Mouse (Mus musculus): ENCODE measurements around the gene Ly6g6c. TPM values are rescaled to one million over a fixed set of nuclear protein-coding genes. Genes with fewer than 3 reads are reported as not detected.
A peak's percentile ranks its signal among the peaks of the same experiment; 100 is the strongest.

The Ly6g6c gene
- 0.42 and 0.50 TPM in 2 replicates for polyA plus RNA-seq (2012; rRNA removed)

DNA sequence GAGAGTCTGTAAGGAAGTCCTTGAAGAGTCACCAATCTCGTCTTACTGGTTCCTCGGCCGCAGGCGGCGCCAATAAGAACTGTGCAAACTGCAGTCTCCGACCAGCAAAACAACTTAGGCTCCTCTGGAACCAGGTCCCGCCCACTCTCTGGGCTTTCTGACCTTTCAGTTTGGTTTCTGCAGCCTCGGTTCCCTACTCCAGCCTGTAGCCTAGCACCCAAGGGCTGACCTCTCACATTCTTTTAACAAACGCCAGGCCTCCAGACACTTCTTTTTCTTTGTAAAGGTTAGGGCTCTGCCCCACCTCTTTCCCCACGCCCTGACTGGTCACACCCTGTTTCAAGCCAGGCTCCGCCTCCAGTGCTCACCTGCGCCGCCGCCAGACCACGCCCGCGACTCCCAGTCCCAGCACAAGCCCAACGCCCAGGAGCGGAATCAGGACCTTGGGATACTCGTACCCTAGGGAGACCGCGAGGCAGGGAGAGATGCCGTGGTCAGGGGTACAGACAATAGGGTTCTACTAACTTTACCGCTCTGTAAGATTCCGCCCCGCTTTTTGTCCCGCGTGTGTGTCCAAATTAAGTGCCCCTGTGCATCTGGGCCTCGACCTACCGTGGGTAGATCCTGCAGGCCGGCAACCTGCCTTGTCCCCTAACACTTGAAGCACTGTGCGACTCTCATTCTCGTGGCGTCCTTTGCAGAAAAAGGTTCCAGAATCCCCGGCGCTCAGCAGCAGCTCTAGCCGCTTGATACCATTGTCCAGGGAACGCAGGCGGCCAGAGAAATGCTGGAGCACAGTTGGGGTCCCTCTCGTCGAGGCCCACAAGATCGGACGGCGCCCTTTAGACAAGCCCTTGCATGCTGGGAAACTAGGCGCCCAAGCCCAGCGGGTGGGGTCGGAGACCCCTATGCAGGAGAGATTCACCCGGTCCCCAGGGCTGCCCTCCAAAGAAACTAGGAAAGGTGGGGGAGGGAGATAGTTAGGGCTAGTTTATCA is at the start of gene Ly6g6c:
Gene Ly6g6c, plus strand, starts transcription at position 438 of the 997 bp plus-strand sequence.
- TF ChIP-seq POLR2A (IDR thresholded peaks at IDR 0.05; ENCODE audit: borderline replicate concordance, extremely low read depth, insufficient read depth, insufficient read length, poor library complexity, severe bottlenecking) (no peak), CTCF (IDR thresholded peaks at IDR 0.05; ENCODE audit: borderline replicate concordance, extremely low read depth, insufficient read depth, insufficient read length) (no peak)
- no peak for DNase-seq (ENCODE audit: low read depth)

- TF ChIP-seq POLR2A (IDR thresholded peaks at IDR 0.05; ENCODE audit: borderline replicate concordance, extremely low read depth, insufficient read depth, insufficient read length, poor library complexity, severe bottlenecking) (no peak), CTCF (IDR thresholded peaks at IDR 0.05; ENCODE audit: borderline replicate concordance, extremely low read depth, insufficient read depth, insufficient read length) (no peak)
Measured at GRCm38 (mm10) chr17:35016376-35016775, 48.8 kb upstream of the Ly6g6c start, which contains the start of gene Vwa7. TSS of gene Vwa7 (plus strand) at chr17:35016579.

GRCm38 (mm10) chr17:35016791-35017705 is 48.1 kb upstream of the Ly6g6c start:
- TF ChIP-seq POLR2A (IDR thresholded peaks at IDR 0.05; ENCODE audit: borderline replicate concordance, extremely low read depth, insufficient read depth, insufficient read length, poor library complexity, severe bottlenecking) (no peak), CTCF (IDR thresholded peaks at IDR 0.05; ENCODE audit: borderline replicate concordance, extremely low read depth, insufficient read depth, insufficient read length) (no peak)
- no peak for DNase-seq (ENCODE audit: low read depth)

More at GRCm38 (mm10) chr17:35016376-35016775, 48.8 kb upstream of the Ly6g6c start, which contains the start of gene Vwa7:
- peak; percentile 79 for DNase-seq (ENCODE audit: low read depth)

DNA sequence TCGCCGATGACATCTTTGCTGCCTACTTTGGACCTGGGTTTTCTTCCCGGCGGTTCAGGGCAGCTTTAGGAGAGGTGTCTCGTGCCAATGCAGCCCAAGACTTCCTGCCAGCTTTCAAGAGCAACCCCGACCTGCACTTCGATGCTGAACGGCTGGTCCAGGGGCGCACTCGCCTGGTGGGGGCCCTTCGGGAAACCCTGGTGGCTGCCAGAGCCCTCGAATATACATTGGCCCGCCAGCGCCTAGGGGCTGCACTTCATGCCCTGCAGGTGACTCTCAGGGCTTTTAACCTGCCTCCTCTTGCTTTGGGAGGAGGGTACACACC is 47.5 kb upstream of the Ly6g6c start:
- TF ChIP-seq POLR2A (IDR thresholded peaks at IDR 0.05; ENCODE audit: borderline replicate concordance, extremely low read depth, insufficient read depth, insufficient read length, poor library complexity, severe bottlenecking) (no peak), CTCF (IDR thresholded peaks at IDR 0.05; ENCODE audit: borderline replicate concordance, extremely low read depth, insufficient read depth, insufficient read length) (no peak)
- DNase-seq (ENCODE audit: low read depth), result no peak

GRCm38 (mm10) chr17:35018171-35018570 is 47.0 kb upstream of the Ly6g6c start:
- no peak for DNase-seq (ENCODE audit: low read depth)
- TF ChIP-seq POLR2A (IDR thresholded peaks at IDR 0.05; ENCODE audit: borderline replicate concordance, extremely low read depth, insufficient read depth, insufficient read length, poor library complexity, severe bottlenecking) (no peak), CTCF (IDR thresholded peaks at IDR 0.05; ENCODE audit: borderline replicate concordance, extremely low read depth, insufficient read depth, insufficient read length) (no peak)

GRCm38 (mm10) chr17:35019894-35020293 is 45.3 kb upstream of the Ly6g6c start:
- no peak for TF ChIP-seq CTCF (IDR thresholded peaks at IDR 0.05; ENCODE audit: borderline replicate concordance, extremely low read depth, insufficient read depth, insufficient read length)
- TF ChIP-seq POLR2A (IDR thresholded peaks at IDR 0.05; ENCODE audit: borderline replicate concordance, extremely low read depth, insufficient read depth, insufficient read length, poor library complexity, severe bottlenecking), result no peak
- no peak for DNase-seq (ENCODE audit: low read depth)

DNA sequence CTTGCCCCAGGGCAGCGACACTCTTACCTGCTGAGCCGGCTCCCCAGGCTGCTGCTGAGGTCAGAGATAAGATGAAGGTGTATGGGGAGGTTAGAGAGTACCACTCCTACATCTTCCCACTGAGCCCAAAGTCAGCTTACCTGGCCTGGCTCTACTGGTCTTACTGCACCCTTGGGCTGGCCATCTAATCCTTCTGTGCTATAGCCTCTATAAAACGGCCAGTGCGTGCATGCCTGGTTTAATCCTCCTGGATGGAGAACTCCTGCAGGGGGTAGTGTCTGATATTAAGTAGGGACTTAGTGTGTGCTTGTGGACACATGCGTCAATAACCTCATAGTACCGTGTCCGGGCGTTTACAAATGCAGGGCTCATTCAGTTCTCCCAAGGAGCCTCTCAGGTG is 44.6 kb upstream of the Ly6g6c start:
- TF ChIP-seq CTCF (IDR thresholded peaks at IDR 0.05; ENCODE audit: borderline replicate concordance, extremely low read depth, insufficient read depth, insufficient read length) (no peak), POLR2A (IDR thresholded peaks at IDR 0.05; ENCODE audit: borderline replicate concordance, extremely low read depth, insufficient read depth, insufficient read length, poor library complexity, severe bottlenecking) (no peak)
- no peak for DNase-seq (ENCODE audit: low read depth)

DNA sequence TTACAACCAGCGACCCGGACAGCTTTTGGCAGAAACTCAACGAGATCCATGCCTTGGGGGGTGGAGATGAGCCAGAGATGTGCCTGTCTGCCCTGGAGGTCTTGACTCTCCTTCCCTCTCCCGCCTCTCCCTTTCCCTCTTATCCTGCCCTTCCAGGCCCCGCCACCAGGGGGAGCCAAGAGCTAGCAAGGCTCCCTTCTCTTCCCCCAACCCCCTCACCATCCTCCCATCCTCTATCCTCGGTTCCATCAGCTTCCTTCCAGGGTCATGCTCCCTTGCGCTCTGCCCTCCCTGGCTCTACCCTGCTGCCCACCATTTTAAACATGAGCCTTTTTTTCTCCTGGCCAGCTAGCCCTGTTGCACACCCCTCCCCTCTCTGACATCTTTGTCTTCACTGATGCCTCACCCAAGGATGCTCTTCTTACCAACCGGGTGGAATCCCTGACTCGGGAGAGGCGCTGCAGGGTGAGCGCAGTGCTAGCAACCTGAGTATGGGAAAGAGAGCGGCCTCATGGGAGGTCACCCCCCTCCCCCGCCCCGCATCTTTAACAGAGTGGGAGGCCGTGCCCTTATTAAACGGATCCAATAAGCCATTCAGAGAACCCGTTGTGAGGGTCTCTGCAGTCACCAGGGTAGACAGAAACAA is 43.9 kb upstream of the Ly6g6c start:
- peak; percentile 82 for DNase-seq (ENCODE audit: low read depth)
- TF ChIP-seq POLR2A (IDR thresholded peaks at IDR 0.05; ENCODE audit: borderline replicate concordance, extremely low read depth, insufficient read depth, insufficient read length, poor library complexity, severe bottlenecking), result no peak
- TF ChIP-seq CTCF (IDR thresholded peaks at IDR 0.05; ENCODE audit: borderline replicate concordance, extremely low read depth, insufficient read depth, insufficient read length), result peak; percentile 97

GRCm38 (mm10) chr17:35021842-35022477 is 43.2 kb upstream of the Ly6g6c start:
- TF ChIP-seq POLR2A (IDR thresholded peaks at IDR 0.05; ENCODE audit: borderline replicate concordance, extremely low read depth, insufficient read depth, insufficient read length, poor library complexity, severe bottlenecking) (no peak), CTCF (IDR thresholded peaks at IDR 0.05; ENCODE audit: borderline replicate concordance, extremely low read depth, insufficient read depth, insufficient read length) (no peak)
- no peak for DNase-seq (ENCODE audit: low read depth)

DNA sequence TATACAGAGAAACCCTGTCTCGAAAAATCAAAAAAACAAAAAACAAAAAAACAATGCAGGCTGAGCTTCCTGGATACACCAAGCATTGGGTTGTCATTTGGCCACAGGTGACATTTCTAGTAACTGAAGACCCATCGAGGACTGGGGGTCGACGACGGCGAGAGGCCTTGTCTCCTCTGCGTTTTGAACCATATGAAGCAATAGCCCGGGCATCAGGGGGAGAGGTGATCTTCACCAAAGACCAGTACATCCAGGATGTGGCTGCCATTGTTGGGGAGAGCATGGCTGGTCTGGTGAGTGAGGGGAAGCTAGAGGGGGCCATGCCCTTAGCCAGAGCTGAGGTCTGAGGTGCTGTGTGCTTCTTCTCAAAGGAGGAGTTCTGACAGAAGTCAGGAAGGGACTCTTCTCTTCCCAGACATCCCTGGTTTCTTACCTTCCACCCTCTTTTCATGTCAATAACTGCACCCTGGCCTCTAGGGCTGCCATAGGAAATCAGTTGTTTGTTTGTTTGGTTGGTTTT is 42.6 kb upstream of the Ly6g6c start:
- TF ChIP-seq POLR2A (IDR thresholded peaks at IDR 0.05; ENCODE audit: borderline replicate concordance, extremely low read depth, insufficient read depth, insufficient read length, poor library complexity, severe bottlenecking) (no peak), CTCF (IDR thresholded peaks at IDR 0.05; ENCODE audit: borderline replicate concordance, extremely low read depth, insufficient read depth, insufficient read length) (no peak)
- no peak for DNase-seq (ENCODE audit: low read depth)
